In the genomic region with DNA sequence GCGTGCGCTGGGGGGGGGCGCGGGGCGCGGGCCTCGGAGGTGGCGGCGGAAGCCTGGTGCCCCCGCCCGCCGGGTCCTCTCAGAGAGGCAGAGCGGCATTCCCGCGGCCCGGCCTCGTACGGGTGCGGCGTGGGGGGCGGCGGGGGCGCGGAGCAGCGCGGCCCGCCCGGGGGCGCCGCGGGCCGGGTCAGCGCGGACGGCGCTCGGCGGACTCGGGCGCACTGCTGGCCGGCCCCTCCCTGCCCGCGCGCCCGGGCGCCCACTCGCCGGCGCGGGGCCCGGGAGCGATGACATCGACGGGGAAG, we compare ENCODE assay signal across 8 mouse cellular contexts. TPM values are rescaled to one million over a fixed set of nuclear protein-coding genes. Genes with fewer than 3 reads are reported as not detected.
A peak's percentile ranks its signal among the peaks of the same experiment; 100 is the strongest.
DNase-seq lines count a peak whose midpoint lies in the region; ATAC-seq and TF ChIP-seq lines count a peak whose summit lies in the region.

No protein-coding gene starts in this region.

- H3K9ac ChIP-seq in neural tube, embryonic 11.5 days (ENCODE audit: low read length): peak overlapping the region; percentile 98
- H3K9ac ChIP-seq in limb, embryonic 14.5 days (ENCODE audit: low read depth, low read length, severe bottlenecking): peak overlapping the region; percentile 38; the same call in 1 of the 2 replicates
- no peak overlapping the region; the same call in 1 of the 2 replicates for H3K9ac ChIP-seq in stomach, embryonic 15.5 days

- no peaks in the 10 kb centered on the region for H3K9me3 ChIP-seq in neural tube, embryonic 11.5 days (ENCODE audit: control insufficient read depth, low read length)
- H3K9me3 ChIP-seq in limb, embryonic 14.5 days (ENCODE audit: control insufficient read depth, low read length): no peaks in the 10 kb centered on the region
- no peaks in the 10 kb centered on the region for H3K9me3 ChIP-seq in stomach, embryonic 15.5 days

- intact Hi-C loops in gastrocnemius, adult 2 months (cut with DNase I): no loop called here

- WGBS in neural tube, embryonic 11.5 days: 0% methylated on average over 24 of the region's 54 CpGs
- WGBS in limb, embryonic 14.5 days: 0% methylated on average over 13 of the region's 54 CpGs
- WGBS in stomach, embryonic 15.5 days: 0% methylated on average over 39 of the region's 54 CpGs

- H3K36me3 ChIP-seq in neural tube, embryonic 11.5 days (ENCODE audit: control insufficient read depth, insufficient read depth, low read length): peaks cover 2% of the 10 kb centered on the region; the same call in 1 of the 2 replicates
- H3K36me3 ChIP-seq in limb, embryonic 14.5 days (ENCODE audit: control insufficient read depth, insufficient read depth, low read length): no peaks in the 10 kb centered on the region
- H3K36me3 ChIP-seq in stomach, embryonic 15.5 days: no peaks in the 10 kb centered on the region

- peaks cover 12% of the 10 kb centered on the region; the same call in 1 of the 2 replicates for H3K4me1 ChIP-seq in neural tube, embryonic 11.5 days (ENCODE audit: control insufficient read depth, insufficient read depth, low read length)
- no peaks in the 10 kb centered on the region; the same call in 1 of the 2 replicates for H3K4me1 ChIP-seq in limb, embryonic 14.5 days (ENCODE audit: control insufficient read depth, insufficient read depth, low read length)
- peaks cover 12% of the 10 kb centered on the region for H3K4me1 ChIP-seq in stomach, embryonic 15.5 days

- TF ChIP-seq POLR2A in limb, embryonic 14.5 days (IDR thresholded peaks at IDR 0.05; ENCODE audit: borderline replicate concordance, extremely low read depth, insufficient read depth, insufficient read length): no peak

- peak overlapping the region; percentile 67 for H3K4me2 ChIP-seq in neural tube, embryonic 11.5 days (ENCODE audit: low read depth)
- peak overlapping the region; percentile 87 for H3K4me2 ChIP-seq in limb, embryonic 14.5 days (replicated peaks; ENCODE audit: low read depth, low read length, severe bottlenecking)
- peak overlapping the region; percentile 96 for H3K4me2 ChIP-seq in stomach, embryonic 15.5 days

- H3K27ac ChIP-seq in gastrocnemius, adult 2 months: no peak overlapping the region
- H3K27ac ChIP-seq in neural tube, embryonic 11.5 days (ENCODE audit: low read depth, low read length): peak overlapping the region; percentile 98
- no peak overlapping the region for H3K27ac ChIP-seq in limb, embryonic 14.5 days (replicated peaks; ENCODE audit: low read depth, low read length)
- H3K27ac ChIP-seq in stomach, embryonic 15.5 days: no peak overlapping the region

- peak overlapping the region; percentile 68 for H3K4me3 ChIP-seq in gastrocnemius, adult 2 months
- peak overlapping the region; percentile 87 for H3K4me3 ChIP-seq in neural tube, embryonic 11.5 days (ENCODE audit: low read depth, low read length)
- peak overlapping the region; percentile 43 for H3K4me3 ChIP-seq in limb, embryonic 14.5 days (replicated peaks; ENCODE audit: low read length)
- peak overlapping the region; percentile 52 for H3K4me3 ChIP-seq in stomach, embryonic 15.5 days (replicated peaks)

- DNase-seq in gastrocnemius, adult 2 months: no peak
- DNase-seq in gastrocnemius, postnatal 25 days: no peak
- no peak for DNase-seq in neural tube, embryonic 11.5 days (ENCODE audit: low spot score)
- no peak for DNase-seq in neural tube, embryonic 10.5 days (ENCODE audit: extremely low spot score, low spot score)
- DNase-seq in limb, embryonic 14.5 days (ENCODE audit: low spot score): no peak
- DNase-seq in frontal cortex, postnatal 25 days (ENCODE audit: low spot score in 2 of 2): no peak

- TF ChIP-seq CTCF in gastrocnemius, adult 2 months (IDR thresholded peaks at IDR 0.05): no peak

- H3K27me3 ChIP-seq in neural tube, embryonic 11.5 days (ENCODE audit: control insufficient read depth, insufficient read depth, low read length): peaks cover 7% of the 10 kb centered on the region; the same call in 1 of the 2 replicates
- H3K27me3 ChIP-seq in limb, embryonic 14.5 days (ENCODE audit: control insufficient read depth, insufficient read depth, low read length): peaks cover 58% of the 10 kb centered on the region
- peaks cover 65% of the 10 kb centered on the region for H3K27me3 ChIP-seq in stomach, embryonic 15.5 days (replicated peaks)

- peak; percentile 41 for ATAC-seq in neural tube, embryonic 11.5 days (ENCODE audit: insufficient read depth, low FRiP score, low TSS enrichment)
- ATAC-seq in limb, embryonic 14.5 days (ENCODE audit: low FRiP score, low read depth): no peak
- peak; percentile 21; the same call in 1 of the 2 replicates for ATAC-seq in stomach, embryonic 15.5 days (ENCODE audit: insufficient read depth, low FRiP score, low read depth)
- ATAC-seq in monocyte, adult 5-6 weeks (replicated peaks; ENCODE audit: insufficient number of reproducible peaks, low FRiP score, low TSS enrichment, poor library complexity, severe bottlenecking): no peak

RNA-seq across cellular contexts. Expression of gene Brsk2, which starts 0.2 kb away (rescaled TPM):
- under 1 TPM; 0.25 to 0.38 TPM for total RNA-seq in gastrocnemius, adult 2 months (2021)
- under 1 TPM; 0.11 to 0.26 TPM for total RNA-seq in gastrocnemius, postnatal 25 days (2021)
- 10.4 and 13.7 TPM in 2 replicates for polyA plus RNA-seq in neural tube, embryonic 11.5 days (2014; fragmentation: Nextera tagmentation; extraction: Ambion mirVana)
- polyA plus RNA-seq in limb, embryonic 14.5 days (2012; rRNA removed): 0.47 and 0.78 TPM in 2 replicates
- 0.66 and 0.68 TPM in 2 replicates for polyA plus RNA-seq in limb, embryonic 14.5 days (2014; fragmentation: Nextera tagmentation; extraction: Ambion mirVana)
- 1.6 and 2.0 TPM in 2 replicates for polyA plus RNA-seq in stomach, embryonic 15.5 days (2015; fragmentation: Nextera tagmentation; extraction: Ambion mirVana)
- total RNA-seq in monocyte, adult 5-6 weeks (2017): 0.53 TPM in 1 of 3 replicates, not detected in the others

RNA-seq across cellular contexts. Expression of gene Tollip, which starts 31.4 kb away (rescaled TPM):
- total RNA-seq in gastrocnemius, adult 2 months (2021): 10 to 100 TPM; 31.8 to 33.0 TPM
- 10 to 100 TPM; 26.3 to 28.5 TPM for total RNA-seq in gastrocnemius, postnatal 25 days (2021)
- 70.1 and 74.9 TPM in 2 replicates for polyA plus RNA-seq in neural tube, embryonic 11.5 days (2014; fragmentation: Nextera tagmentation; extraction: Ambion mirVana)
- polyA plus RNA-seq in limb, embryonic 14.5 days (2012; rRNA removed): 46.0 and 55.8 TPM in 2 replicates
- 41.3 and 46.3 TPM in 2 replicates for polyA plus RNA-seq in limb, embryonic 14.5 days (2014; fragmentation: Nextera tagmentation; extraction: Ambion mirVana)
- polyA plus RNA-seq in stomach, embryonic 15.5 days (2015; fragmentation: Nextera tagmentation; extraction: Ambion mirVana): 43.0 and 48.1 TPM in 2 replicates
- 36.8 to 53.8 TPM (median 38.2 TPM) in 3 replicates for total RNA-seq in monocyte, adult 5-6 weeks (2017)

Comparison
In these comparisons a context has a peak if more than half of its experiments do, and no peak if none do; other contexts are left out.
1. ATAC-seq: peak in neural tube, embryonic 11.5 days (single experiment) and stomach, embryonic 15.5 days (single experiment); none in limb, embryonic 14.5 days (single experiment) and monocyte, adult 5-6 weeks (single experiment).
2. Peak in every context shown above with its lines, with median percentiles within 50 percentile points of each other: H3K4me3 ChIP-seq and H3K4me2 ChIP-seq.